Mouse (Mus musculus) olfactory bulb, adult 2 months (tissue): ENCODE measurements around the gene Cox15.

Experiments used
- CTCF ChIP-seq: fragments of 200-500 bp; IDR thresholded peaks from 2 replicates; pipeline ENCODE4 v1.5.1; 2012; ENCODE audit warnings: low read depth, mild to moderate bottlenecking, low read length, moderate library complexity; ENCODE audit not compliant: insufficient read depth
- POLR2A ChIP-seq: fragments of 200-500 bp; IDR thresholded peaks from 2 replicates; pipeline ENCODE4 v1.6.1; 2012; ENCODE audit warnings: mild to moderate bottlenecking, low read depth, low read length, moderate library complexity; ENCODE audit not compliant: insufficient read depth

DNA sequence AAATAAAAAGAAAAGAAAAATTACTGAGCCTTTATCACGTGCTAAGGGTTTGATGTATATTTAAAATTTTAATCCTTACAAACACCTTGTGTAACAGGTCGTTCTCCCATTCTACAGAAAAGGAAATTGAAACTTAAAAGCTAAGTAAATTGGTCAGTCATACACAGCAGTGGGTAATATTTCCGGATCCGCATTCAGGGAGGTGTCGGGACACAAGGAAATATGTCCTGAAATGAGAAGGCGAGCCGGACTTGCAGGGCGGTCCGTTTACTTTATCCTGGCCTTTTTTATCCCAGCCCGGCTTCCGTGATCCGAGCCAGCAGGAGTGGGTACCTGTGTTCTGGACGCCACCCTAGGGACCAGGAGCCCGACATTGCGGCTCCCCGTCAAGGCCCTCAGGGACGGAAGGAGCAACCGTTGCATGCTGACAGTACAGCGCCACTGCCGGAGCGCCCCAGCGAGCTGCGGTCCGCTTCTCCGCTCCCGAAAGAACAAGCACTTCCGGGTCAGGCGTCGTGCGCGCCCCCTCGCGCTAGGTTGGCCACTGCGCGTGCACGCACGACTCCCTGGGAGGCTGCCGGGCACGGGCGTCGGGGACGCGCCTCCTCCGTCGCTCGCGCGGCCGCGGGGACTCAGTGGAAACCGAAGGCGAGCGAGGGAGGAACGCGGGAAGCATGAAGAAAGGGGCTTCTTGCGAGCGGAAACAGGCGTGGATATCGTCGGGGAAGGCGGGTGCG lies at the start of gene Cox15, which contains the start of gene Cutc:
- TF ChIP-seq CTCF (0 out of 2 replicates have a peak, but pooled peaks have one; percentile 8), POLR2A (peak; percentile 75)
